Mouse (Mus musculus) embryonic fibroblast, embryonic 13.5 days (primary cell): ENCODE measurements around the gene Rbms1.

ENCODE experiments used
- CTCF ChIP-seq: IDR thresholded peaks from 2 replicates; pipeline ENCODE4 v1.5.1; 2011; ENCODE audit warnings: mild to moderate bottlenecking, control low read depth, low read length, moderate library complexity, borderline replicate concordance; ENCODE audit not compliant: insufficient read depth
- POLR2A ChIP-seq: IDR thresholded peaks from 2 replicates; pipeline ENCODE4 v1.6.1; 2011; ENCODE audit warnings: low read depth, mild to moderate bottlenecking, control low read depth, low read length, moderate library complexity

GRCm38 (mm10) chr2:60927906-60928775, 34.9 kb downstream of the Rbms1 start:
- no peak for TF ChIP-seq CTCF
- TF ChIP-seq POLR2A: no peak
